Mouse (Mus musculus) bone marrow, adult 2 months (tissue): ENCODE results near the gene Srrm4. TPM values are rescaled to one million over a fixed set of nuclear protein-coding genes. Genes with fewer than 3 reads are reported as not detected.

Source experiments
- H3K27ac ChIP-seq: fragments of 200-500 bp; 2 replicates; pipeline ENCODE4 v1.5.1; 2012; ENCODE audit warnings: low read depth, mild to moderate bottlenecking, control low read depth, inconsistent platforms, low read length; ENCODE audit not compliant: control insufficient read depth, poor library complexity, insufficient read depth
- H3K4me1 ChIP-seq: fragments of 200-500 bp; 2 replicates; pipeline ENCODE4 v1.6.1; 2011; ENCODE audit warnings: low read length; ENCODE audit not compliant: control insufficient read depth, insufficient read depth
- H3K4me3 ChIP-seq: fragments of 200-500 bp; replicated peaks from 2 replicates; pipeline ENCODE3; 2011; ENCODE audit warnings: mild to moderate bottlenecking, low read depth, low read length, control low read depth; ENCODE audit not compliant: control insufficient read depth
- CTCF ChIP-seq: fragments of 200-500 bp; IDR thresholded peaks from 2 replicates; pipeline ENCODE4 v1.5.1; 2011; ENCODE audit warnings: low read length, control low read depth; ENCODE audit not compliant: control insufficient read depth, insufficient read depth
- POLR2A ChIP-seq: fragments of 200-500 bp; IDR thresholded peaks from 2 replicates; pipeline ENCODE4 v1.6.1; 2011; ENCODE audit warnings: low read depth, mild to moderate bottlenecking, control low read depth, low read length, borderline replicate concordance; ENCODE audit not compliant: control insufficient read depth
- WGBS: fragments of 180-500 bp; shearing (Covaris S2); methylation state at CpG from one replicate; pipeline ENCODE4 v1.1.7; 2018; 5-methylcytosine and 5-hydroxymethylcytosine counted together
- polyA plus RNA-seq: library from polyadenylated mRNA; stranded (reverse); fragments of >200 nt; gene quantifications from 2 replicates; pipeline ENCODE4 v1.2.4, GENCODE M21; 2011; ENCODE audit warnings: low replicate concordance; ENCODE audit not compliant: missing spikeins, insufficient read depth, insufficient read length

Gene Srrm4
- polyA plus RNA-seq, 1 experiment, result 0.30 TPM

DNA sequence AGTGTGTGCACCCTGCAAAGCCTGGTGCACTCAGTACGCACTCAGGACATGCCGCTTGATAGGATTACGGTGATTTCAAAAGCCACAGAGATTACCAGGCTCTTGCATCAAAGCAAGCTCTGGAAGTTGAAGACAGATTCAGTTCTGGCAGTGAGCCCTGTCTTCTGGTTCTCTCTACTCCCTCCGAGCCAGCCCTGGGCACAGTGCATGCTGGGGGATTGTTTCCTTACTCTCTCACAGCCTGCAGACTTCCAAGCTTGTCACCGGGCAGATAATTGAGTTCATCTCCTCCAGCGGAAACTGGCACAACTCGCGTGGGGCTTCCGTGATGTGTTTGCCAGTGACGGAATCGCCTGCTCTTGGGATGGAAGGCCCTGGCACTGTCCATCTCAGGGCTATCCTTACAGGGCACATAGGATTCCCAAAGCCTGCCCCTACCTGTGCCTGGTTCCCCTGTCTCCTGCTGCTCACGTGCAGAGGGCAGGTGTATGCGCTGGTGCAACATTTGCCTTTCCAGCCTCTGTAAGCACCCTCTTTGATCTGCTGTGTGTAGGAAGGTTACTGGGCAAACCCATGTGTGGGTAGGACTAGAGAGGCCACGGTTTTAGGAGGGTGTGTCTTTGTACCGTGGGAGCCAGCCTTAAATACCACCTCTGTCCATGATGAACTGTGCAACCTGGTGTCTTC is 201.6 kb downstream of the Srrm4 start:
- 70% methylated on average over 15 of the region's 15 CpGs for WGBS
- Histone ChIP-seq H3K4me1 (no peaks in the 10 kb centered on the region), H3K4me3 (no peak overlapping the region), H3K27ac (no peak overlapping the region)
- TF ChIP-seq POLR2A (no peak), CTCF (no peak)

- no peaks in the 10 kb centered on the region for H3K4me1 ChIP-seq
- TF ChIP-seq POLR2A, result no peak
- TF ChIP-seq CTCF, result no peak
- no peak overlapping the region for H3K4me3 ChIP-seq
- WGBS, result 71% methylated on average over 4 of the region's 4 CpGs
- no peak overlapping the region for H3K27ac ChIP-seq
Measured at GRCm38 (mm10) chr5:116389321-116389720, 202.3 kb downstream of the Srrm4 start.

Other genes starting within 250 kb of the Srrm4 start
- gene Hspb8, start 169.0 kb downstream of the Srrm4 start, polyA plus RNA-seq, result 2.1 and 4.2 TPM in 2 replicates